Mouse (Mus musculus) lung, postnatal 0 days (tissue): ENCODE data around the gene Ncs1.

ENCODE experiments used
- CTCF ChIP-seq: IDR thresholded peaks from 2 replicates; pipeline ENCODE4 v1.5.1; 2016; ENCODE audit warnings: antibody characterized with exemption, mild to moderate bottlenecking
- EP300 ChIP-seq: IDR thresholded peaks from 2 replicates; pipeline ENCODE4 v1.6.1; 2016; ENCODE audit warnings: antibody characterized with exemption, mild to moderate bottlenecking, control low read depth

- TF ChIP-seq CTCF (no peak), EP300 (no peak)
Measured at GRCm38 (mm10) chr2:31200051-31200450, 45.6 kb upstream of the Ncs1 start.
